Mouse (Mus musculus): ENCODE results near the gene Phf5a.

- TF ChIP-seq CTCF (IDR thresholded peaks at IDR 0.05; ENCODE audit: borderline replicate concordance, control insufficient read depth, extremely low read depth, insufficient read depth, low read length, poor library complexity) (no peak), POLR2A (IDR thresholded peaks at IDR 0.05; ENCODE audit: control insufficient read depth, extremely low read depth, insufficient read depth, low read length, poor library complexity) (no peak)
These were observed 32.1 kb downstream of the Phf5a start for GRCm38 (mm10) chr15:81839634-81840033.
